Mouse (Mus musculus) ES-E14 (cell line): ENCODE measurements around the gene Tbc1d23.

Source experiments
- CHD2 ChIP-seq: IDR thresholded peaks from 2 replicates; pipeline ENCODE4 v1.6.1; 2014; ENCODE audit warnings: mild to moderate bottlenecking, low read depth, low read length, inconsistent platforms
- HCFC1 ChIP-seq: IDR thresholded peaks from 2 replicates; pipeline ENCODE4 v1.6.1; 2012; ENCODE audit warnings: low read length, inconsistent platforms, borderline replicate concordance; ENCODE audit not compliant: insufficient read depth

DNA sequence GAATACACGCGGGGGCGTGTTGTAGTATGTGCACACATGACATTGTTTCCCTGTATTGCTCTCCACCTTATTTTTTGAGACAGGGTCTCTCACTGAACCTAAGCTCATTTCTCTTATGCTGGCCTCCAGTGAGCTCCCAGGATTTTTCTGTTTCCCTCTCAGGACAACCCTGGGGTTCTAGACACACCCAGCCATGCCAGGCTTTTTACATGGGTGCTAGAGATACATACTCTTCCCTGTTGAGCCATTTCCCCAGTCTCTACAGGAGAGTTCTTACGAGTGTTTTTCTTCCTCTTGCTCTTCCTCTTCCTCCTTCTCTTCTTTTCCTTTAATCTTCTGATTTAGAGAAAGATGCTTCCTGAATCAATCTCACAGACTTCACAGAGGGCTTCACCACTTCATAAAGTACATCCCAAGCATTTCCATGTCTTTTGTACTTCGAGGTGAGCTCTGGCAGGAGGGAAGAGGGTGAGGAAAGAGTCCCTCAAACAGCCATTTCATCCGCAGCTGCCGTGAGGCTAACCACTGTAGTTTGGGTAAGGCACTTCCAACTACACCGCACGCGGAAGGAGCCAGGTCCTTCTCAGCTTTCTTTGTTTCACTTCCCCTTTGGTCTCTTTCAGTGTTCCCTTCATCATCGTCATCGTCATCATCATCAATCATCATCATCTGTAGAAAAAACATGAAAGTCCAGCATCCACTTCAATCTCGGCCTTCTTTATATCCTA, 28.2 kb upstream of the Tbc1d23 start:
- TF ChIP-seq CHD2 (no peak), HCFC1 (no peak)
